Mouse (Mus musculus) MEL (cell line): Measurements from ENCODE around the gene Pacs1. TPM values are rescaled to one million over a fixed set of nuclear protein-coding genes. Genes with fewer than 3 reads are reported as not detected.

Source experiments
- DNase-seq: peaks from one replicate; pipeline ENCODE4 v3.0.0; 2011; ENCODE audit warnings: low read depth, low spot score
- H3K27ac ChIP-seq: 2 replicates; pipeline ENCODE4 v1.5.1; 2012; ENCODE audit warnings: low read depth, mild to moderate bottlenecking, control low read depth, low read length, moderate library complexity; ENCODE audit not compliant: control insufficient read depth
- H3K27me3 ChIP-seq, 2 experiments: fragments of 150-350 bp in 1 of 2; sonication (generic) in 1 of 2; 2 replicates each; pipeline ENCODE4 v1.6.1; 2012; ENCODE audit warnings: low read length in 2 of 2, mild to moderate bottlenecking in 2 of 2, improper control_type of control experiment in 1 of 2, moderate library complexity in 1 of 2; ENCODE audit not compliant: insufficient read depth in 2 of 2, control insufficient read depth in 1 of 2
- H3K36me3 ChIP-seq, 2 experiments: 2 replicates each; pipeline ENCODE4 v1.6.1; 2012 to 2014; ENCODE audit warnings: low read length in 2 of 2, improper control_type of control experiment in 1 of 2, inconsistent platforms in 1 of 2, mild to moderate bottlenecking in 1 of 2; ENCODE audit not compliant: insufficient read depth in 2 of 2, control insufficient read depth in 1 of 2
- H3K4me1 ChIP-seq, 2 experiments: fragments of 150-350 bp in 1 of 2; sonication (generic) in 1 of 2; 2 replicates each; pipeline ENCODE4 v1.6.1; 2012; ENCODE audit warnings: low read length in 2 of 2, improper control_type of control experiment in 1 of 2, mild to moderate bottlenecking in 1 of 2; ENCODE audit not compliant: insufficient read depth in 2 of 2, control insufficient read depth in 1 of 2
- H3K4me3 ChIP-seq, 2 experiments: fragments of 150-350 bp in 1 of 2; sonication (generic) in 1 of 2; 2 replicates each; pipeline ENCODE4 v1.5.1; 2012; ENCODE audit warnings: low read depth in 2 of 2, low read length in 2 of 2, mild to moderate bottlenecking in 2 of 2, moderate library complexity in 2 of 2, control low read depth in 1 of 2, improper control_type of control experiment in 1 of 2; ENCODE audit not compliant: control insufficient read depth in 1 of 2, insufficient read depth in 1 of 2
- H3K79me2 ChIP-seq: 2 replicates; pipeline ENCODE4 v1.6.1; 2012; ENCODE audit warnings: mild to moderate bottlenecking, low read length, moderate library complexity; ENCODE audit not compliant: control insufficient read depth, poor library complexity, insufficient read depth
- H3K9ac ChIP-seq: 2 replicates; pipeline ENCODE4 v1.6.1; 2012; ENCODE audit warnings: low read depth, mild to moderate bottlenecking, control low read depth, low read length, moderate library complexity; ENCODE audit not compliant: control insufficient read depth, poor library complexity, severe bottlenecking
- H3K9me3 ChIP-seq: fragments of 150-350 bp; sonication (generic); replicated peaks from 2 replicates; pipeline ENCODE4 v1.6.1; 2012; ENCODE audit warnings: mild to moderate bottlenecking, low read length, improper control_type of control experiment, moderate library complexity; ENCODE audit not compliant: insufficient read depth
- BHLHE40 ChIP-seq: IDR thresholded peaks from 2 replicates; pipeline ENCODE4 v1.6.1; 2012; ENCODE audit warnings: low read depth, mild to moderate bottlenecking, inconsistent platforms, low read length, improper control_type of control experiment, borderline replicate concordance
- CHD1 ChIP-seq: IDR thresholded peaks from 2 replicates; pipeline ENCODE4 v1.6.1; 2012; ENCODE audit warnings: low read depth, mild to moderate bottlenecking, inconsistent platforms, low read length, improper control_type of control experiment
- CHD2 ChIP-seq: IDR thresholded peaks from 2 replicates; pipeline ENCODE4 v1.6.1; 2011; ENCODE audit warnings: low read length, improper control_type of control experiment
- CTCF ChIP-seq, 3 experiments: IDR thresholded peaks in 2 of 3; conservative IDR thresholded peaks in 1 of 3; 2 replicates each; pipeline ENCODE4 v1.5.1; 2011 to 2012; ENCODE audit warnings: low read length in 3 of 3, low read depth in 2 of 3, mild to moderate bottlenecking in 2 of 3, improper control_type of control experiment in 1 of 3, inconsistent platforms in 1 of 3, mixed read lengths in 1 of 3, moderate library complexity in 1 of 3; ENCODE audit not compliant: control insufficient read depth in 1 of 3, insufficient read depth in 1 of 3, poor library complexity in 1 of 3, severe bottlenecking in 1 of 3
- E2F4 ChIP-seq: IDR thresholded peaks from 2 replicates; pipeline ENCODE4 v1.6.1; 2011; ENCODE audit warnings: low read depth, low read length, improper control_type of control experiment, borderline replicate concordance
- ELF1 ChIP-seq: IDR thresholded peaks from 2 replicates; pipeline ENCODE4 v1.6.1; 2014; ENCODE audit warnings: low read depth, mild to moderate bottlenecking, inconsistent platforms, low read length, improper control_type of control experiment, moderate library complexity
- EP300 ChIP-seq, 2 experiments: IDR thresholded peaks; 2 replicates each; pipeline ENCODE4 v1.6.1; 2011; ENCODE audit warnings: improper control_type of control experiment in 2 of 2, low read length in 2 of 2, low read depth in 1 of 2, mild to moderate bottlenecking in 1 of 2
- ETS1 ChIP-seq: IDR thresholded peaks from 2 replicates; pipeline ENCODE4 v1.6.1; 2012; ENCODE audit warnings: low read depth, mild to moderate bottlenecking, inconsistent platforms, low read length, improper control_type of control experiment, moderate library complexity
- HCFC1 ChIP-seq: IDR thresholded peaks from 2 replicates; pipeline ENCODE4 v1.6.1; 2012; ENCODE audit warnings: low read depth, mild to moderate bottlenecking, inconsistent platforms, low read length, improper control_type of control experiment, moderate library complexity
- JUND ChIP-seq: IDR thresholded peaks from 2 replicates; pipeline ENCODE4 v1.6.1; 2011; ENCODE audit warnings: low read depth, mild to moderate bottlenecking, improper control_type of control experiment, low read length
- KAT2A ChIP-seq: conservative IDR thresholded peaks from 2 replicates; pipeline ENCODE4 v1.6.1; 2012; ENCODE audit warnings: low read depth, low read length, improper control_type of control experiment, inconsistent platforms
- MAFK ChIP-seq: IDR thresholded peaks from 2 replicates; pipeline ENCODE4 v1.6.1; 2011; ENCODE audit warnings: low read depth, mild to moderate bottlenecking, low read length, improper control_type of control experiment, borderline replicate concordance
- MAX ChIP-seq: IDR thresholded peaks from 2 replicates; pipeline ENCODE4 v1.6.1; 2011; ENCODE audit warnings: low read length, improper control_type of control experiment
- MAZ ChIP-seq: IDR thresholded peaks from 2 replicates; pipeline ENCODE4 v1.6.1; 2012; ENCODE audit warnings: low read depth, mild to moderate bottlenecking, inconsistent platforms, low read length, improper control_type of control experiment
- MEF2A ChIP-seq: IDR thresholded peaks from 2 replicates; pipeline ENCODE4 v1.6.1; 2014; ENCODE audit warnings: low read depth, mild to moderate bottlenecking, inconsistent platforms, low read length, improper control_type of control experiment; ENCODE audit not compliant: poor library complexity, insufficient replicate concordance, severe bottlenecking; ENCODE audit errors: extremely low read depth
- MXI1 ChIP-seq: IDR thresholded peaks from 2 replicates; pipeline ENCODE4 v1.6.1; 2011; ENCODE audit warnings: mild to moderate bottlenecking, low read depth, low read length, improper control_type of control experiment
- MYB ChIP-seq: IDR thresholded peaks from 2 replicates; pipeline ENCODE4 v1.6.1; 2011; ENCODE audit warnings: mild to moderate bottlenecking, low read depth, low read length, improper control_type of control experiment
- MYC ChIP-seq: IDR thresholded peaks from 2 replicates; pipeline ENCODE4 v1.6.1; 2011; ENCODE audit warnings: low read depth, mild to moderate bottlenecking, low read length, improper control_type of control experiment, moderate library complexity
- NELFE ChIP-seq: IDR thresholded peaks from 2 replicates; pipeline ENCODE4 v1.6.1; 2011; ENCODE audit warnings: low read depth, low read length, improper control_type of control experiment
- NRF1 ChIP-seq: IDR thresholded peaks from 2 replicates; pipeline ENCODE4 v1.6.1; 2014; ENCODE audit warnings: low read depth, mild to moderate bottlenecking, inconsistent platforms, low read length, improper control_type of control experiment, moderate library complexity; ENCODE audit not compliant: poor library complexity, insufficient read depth, severe bottlenecking
- POLR2A ChIP-seq, 2 experiments: IDR thresholded peaks; 2 replicates each; pipeline ENCODE4 v1.6.1; 2011 to 2012; ENCODE audit warnings: low read length in 2 of 2, mild to moderate bottlenecking in 2 of 2, control low read depth in 1 of 2, improper control_type of control experiment in 1 of 2, low read depth in 1 of 2, moderate library complexity in 1 of 2; ENCODE audit not compliant: control insufficient read depth in 1 of 2, insufficient read depth in 1 of 2, poor library complexity in 1 of 2
- POLR2AphosphoS2 ChIP-seq: IDR thresholded peaks from 2 replicates; pipeline ENCODE4 v1.6.1; 2011; ENCODE audit warnings: low read length, improper control_type of control experiment
- POLR2AphosphoS5 ChIP-seq: IDR thresholded peaks from 2 replicates; pipeline ENCODE4 v1.6.1; 2012; ENCODE audit warnings: low read depth, borderline replicate concordance, mild to moderate bottlenecking, inconsistent platforms, low read length, moderate library complexity, mixed read lengths
- RAD21 ChIP-seq: IDR thresholded peaks from 2 replicates; pipeline ENCODE4 v1.6.1; 2011; ENCODE audit warnings: mild to moderate bottlenecking, low read depth, low read length, improper control_type of control experiment
- RCOR1 ChIP-seq: IDR thresholded peaks from 2 replicates; pipeline ENCODE4 v1.6.1; 2012; ENCODE audit warnings: low read depth, mild to moderate bottlenecking, inconsistent platforms, low read length, improper control_type of control experiment
- SIN3A ChIP-seq: IDR thresholded peaks from 2 replicates; pipeline ENCODE4 v1.6.1; 2012; ENCODE audit warnings: low read length, improper control_type of control experiment, inconsistent platforms
- TAL1 ChIP-seq: IDR thresholded peaks from 2 replicates; pipeline ENCODE4 v1.6.1; 2012; ENCODE audit warnings: mild to moderate bottlenecking, inconsistent platforms, low read length, moderate library complexity, mixed read lengths
- TBP ChIP-seq: IDR thresholded peaks from 2 replicates; pipeline ENCODE4 v1.8.0; 2011; ENCODE audit warnings: low read depth, low read length, improper control_type of control experiment
- TCF12 ChIP-seq: IDR thresholded peaks from 2 replicates; pipeline ENCODE4 v1.6.1; 2014; ENCODE audit warnings: low read depth, mild to moderate bottlenecking, inconsistent platforms, low read length, improper control_type of control experiment, moderate library complexity
- UBTF ChIP-seq: IDR thresholded peaks from 2 replicates; pipeline ENCODE4 v1.6.1; 2012; ENCODE audit warnings: low read depth, mild to moderate bottlenecking, inconsistent platforms, low read length, improper control_type of control experiment, moderate library complexity, borderline replicate concordance; ENCODE audit not compliant: insufficient read depth
- USF1 ChIP-seq: IDR thresholded peaks from 2 replicates; pipeline ENCODE4 v1.6.1; 2014; ENCODE audit warnings: low read depth, mild to moderate bottlenecking, inconsistent platforms, low read length, improper control_type of control experiment, moderate library complexity
- USF2 ChIP-seq, 2 experiments: IDR thresholded peaks; 2 replicates each; pipeline ENCODE4 v1.6.1; 2011 to 2012; ENCODE audit warnings: improper control_type of control experiment in 2 of 2, low read length in 2 of 2, borderline replicate concordance in 1 of 2, inconsistent platforms in 1 of 2, low read depth in 1 of 2, mild to moderate bottlenecking in 1 of 2; ENCODE audit not compliant: insufficient read depth in 1 of 2
- ZKSCAN1 ChIP-seq: IDR thresholded peaks from 2 replicates; pipeline ENCODE4 v1.6.1; 2012; ENCODE audit warnings: low read depth, mild to moderate bottlenecking, inconsistent platforms, low read length, improper control_type of control experiment, moderate library complexity
- ZMIZ1 ChIP-seq: IDR thresholded peaks from 2 replicates; pipeline ENCODE4 v1.6.1; 2012; ENCODE audit warnings: low read depth, mild to moderate bottlenecking, inconsistent platforms, low read length, improper control_type of control experiment, moderate library complexity
- ZNF384 ChIP-seq: IDR thresholded peaks from 2 replicates; pipeline ENCODE4 v1.6.1; 2012; ENCODE audit warnings: low read depth, mild to moderate bottlenecking, inconsistent platforms, low read length, improper control_type of control experiment
- polyA plus RNA-seq, 2 experiments: library from polyadenylated mRNA; stranded (reverse) in 1 of 2; unstranded in 1 of 2; fragments of >175 nt in 1 of 2; fragments of >200 nt in 1 of 2; gene quantifications; 2 replicates each; pipeline versions ENCODE4 v1.2.1 to v1.2.4; 2012; ENCODE audit warnings: low replicate concordance in 2 of 2, low read depth in 1 of 2; ENCODE audit not compliant: insufficient read length in 2 of 2, insufficient read depth in 1 of 2, missing spikeins in 1 of 2
- total RNA-seq: library from RNA; depleted of rRNA; stranded (reverse); fragments of 300-350 nt; gene quantifications from 2 replicates; pipeline ENCODE4 v1.2.3, GENCODE M21; 2012

Gene Pacs1
- total and polyA plus RNA-seq, 3 experiments = 5.7 to 19.9 TPM; not detected in 1

- H3K4me3 ChIP-seq = peak within 1 kb of the TSS; percentile 81 to 90
- H3K79me2 ChIP-seq = peaks cover 24% of the 10 kb centered on the region
- peaks cover 18 to 24% of the 10 kb centered on the region in 2 experiments for H3K36me3 ChIP-seq
- H3K4me1 ChIP-seq = peaks cover 5 to 12% of the 10 kb centered on the region in 2 experiments
- peak; percentile 100 for DNase-seq
- H3K27me3 ChIP-seq = no peaks in the 10 kb centered on the region
- H3K9me3 ChIP-seq = no peaks in the 10 kb centered on the region
- H3K9ac ChIP-seq = peak within 1 kb of the TSS; percentile 97
- peak within 1 kb of the TSS; percentile 94 for H3K27ac ChIP-seq
- TF ChIP-seq UBTF (no peak), MYC (peak; percentile 82; the same call in 1 of the 2 replicates), USF2 (IDR thresholded peaks at IDR 0.05; ENCODE audit: borderline replicate concordance in 1 of 2, insufficient read depth in 1 of 2, low read depth in 1 of 2, low read length in 2 of 2) (no peak), TBP (peak; percentile 94), JUND (peak; percentile 51; the same call in 1 of the 2 replicates), POLR2A (IDR thresholded peaks at IDR 0.05; ENCODE audit: control insufficient read depth in 1 of 2, insufficient read depth in 1 of 2, low read depth in 1 of 2, low read length in 2 of 2, poor library complexity in 1 of 2) (peak; percentile 60 to 97; a peak in 3 of 4 replicates), RAD21 (no peak), POLR2AphosphoS2 (peak; percentile 95), MYB (no peak; the same call in 1 of the 2 replicates), NRF1 (peak; percentile 39; the same call in 1 of the 2 replicates), MEF2A (no peak), USF1 (peak; percentile 57; the same call in 1 of the 2 replicates), SIN3A (peak; percentile 93), ZNF384 (no peak), ZKSCAN1 (no peak), TAL1 (no peak), BHLHE40 (no peak), EP300 (IDR thresholded peaks at IDR 0.05; ENCODE audit: low read depth in 1 of 2, low read length in 2 of 2) (peak in 1 of 2 experiments; percentile 7; a peak in 1 of 4 replicates), MAZ (no peak), E2F4 (peak; percentile 86; the same call in 1 of the 2 replicates), NELFE (peak; percentile 97), POLR2AphosphoS5 (no peak), HCFC1 (peak; percentile 98), ELF1 (peak; percentile 95), ZMIZ1 (peak; percentile 97), MAFK (no peak), ETS1 (0 out of 2 replicates have a peak, but pooled peaks have one; percentile 53), CHD2 (peak; percentile 77), RCOR1 (no peak), CTCF (IDR thresholded peaks at IDR 0.05 in 2 of 3, conservative IDR thresholded peaks at IDR 0.05 in 1 of 3; ENCODE audit: control insufficient read depth in 1 of 3, insufficient read depth in 1 of 3, low read depth in 2 of 3, low read length in 3 of 3, poor library complexity in 1 of 3, severe bottlenecking in 1 of 3) (peak; percentile 70 to 90 (median 75)), CHD1 (no peak), MAX (no peak), KAT2A (peak; percentile 96), MXI1 (peak; percentile 65), TCF12 (peak; percentile 64)
Observed at GRCm38 (mm10) chr19:5294972-5295735, 22.2 kb upstream of the Pacs1 start, which contains the start of gene Sf3b2. Gene Sf3b2, minus strand, starts transcription at chr19:5295455.
